Mouse (Mus musculus) cortical plate, adult 2 months (tissue): ENCODE data around the gene Hist2h2be.
A peak's percentile ranks its signal among the peaks of the same experiment; 100 is the strongest.

Source experiments
- CTCF ChIP-seq: fragments of 200-500 bp; IDR thresholded peaks from 2 replicates; pipeline ENCODE4 v1.5.1; 2011; ENCODE audit warnings: mild to moderate bottlenecking, control low read depth, low read length; ENCODE audit not compliant: insufficient read depth; ENCODE audit errors: extremely low read depth
- POLR2A ChIP-seq: fragments of 200-500 bp; IDR thresholded peaks from 2 replicates; pipeline ENCODE4 v1.6.1; 2011; ENCODE audit warnings: mild to moderate bottlenecking, low read length, control low read depth; ENCODE audit not compliant: insufficient read depth; ENCODE audit errors: extremely low read depth

DNA sequence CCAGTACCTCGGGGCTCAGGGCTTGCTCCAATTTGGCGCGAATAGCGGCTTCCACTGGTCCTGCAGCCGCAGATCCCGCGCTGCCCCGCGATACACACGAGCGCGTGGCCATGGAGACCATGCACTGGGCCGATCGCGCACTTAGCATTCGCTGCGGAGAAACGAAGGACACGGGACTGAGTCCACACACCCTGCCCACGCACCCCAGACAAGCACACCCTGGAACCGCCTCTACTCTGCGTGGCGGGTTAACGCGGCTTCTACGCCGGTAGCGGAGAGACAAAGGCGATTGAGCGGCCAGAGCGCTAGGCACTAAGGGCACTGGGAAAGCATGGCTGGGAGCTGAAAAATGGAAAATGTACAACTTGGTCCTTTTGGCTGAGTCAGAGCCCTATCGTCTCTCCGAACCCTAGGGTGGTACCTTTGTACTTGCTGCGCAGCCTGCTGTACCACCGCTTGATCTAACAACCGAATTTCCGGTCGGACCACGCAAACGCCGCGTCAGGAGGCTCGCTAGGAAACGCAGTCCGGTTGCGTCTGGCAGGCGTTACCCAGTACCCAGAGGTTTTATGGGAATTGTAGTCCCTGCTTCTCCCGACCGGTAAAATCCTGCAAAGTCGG is 23.7 kb upstream of the Hist2h2be start:
- TF ChIP-seq CTCF (no peak), POLR2A (peak; percentile 97)
